Mouse (Mus musculus) ES-Bruce4 (cell line): ENCODE data around the gene Zfp386.

Source experiments
- CTCF ChIP-seq: IDR thresholded peaks from one replicate; pipeline ENCODE4 v1.8.1; 2011; ENCODE audit warnings: low read depth, low read length
- EP300 ChIP-seq: IDR thresholded peaks from 2 replicates; pipeline ENCODE4 v1.6.1; 2011; ENCODE audit warnings: low read depth, low read length; ENCODE audit not compliant: insufficient read depth
- POLR2A ChIP-seq: IDR thresholded peaks from one replicate; pipeline ENCODE4 v1.8.1; 2011; ENCODE audit warnings: low read length; ENCODE audit not compliant: insufficient read depth

DNA sequence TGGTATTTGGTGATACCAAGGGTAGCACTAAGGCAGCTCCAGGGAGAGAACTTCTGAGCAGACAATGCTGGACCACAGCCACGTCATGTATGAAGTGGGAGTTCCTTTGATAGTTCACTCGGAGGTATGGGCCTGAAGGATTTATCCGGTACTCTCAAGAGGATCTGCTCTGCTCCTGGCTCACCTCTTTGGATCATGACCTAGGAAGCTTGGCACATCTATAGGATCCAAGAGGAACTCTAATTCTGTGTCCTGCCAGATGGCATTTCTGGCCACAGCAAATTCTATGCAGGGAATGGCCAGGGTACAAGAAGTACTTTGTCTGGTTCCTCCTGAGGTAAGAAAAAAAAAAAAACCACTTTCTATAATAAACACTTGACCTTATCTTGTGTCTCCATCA, 42.3 kb downstream of the Zfp386 start:
- TF ChIP-seq CTCF, result no peak
- TF ChIP-seq POLR2A, result no peak
- no peak for TF ChIP-seq EP300
